Mouse (Mus musculus) kidney, adult 18-20 months (tissue): ENCODE results near the gene Lgi2.
A peak's percentile ranks its signal among the peaks of the same experiment; 100 is the strongest.

ENCODE experiments used
- DNase-seq: peaks from one replicate; pipeline ENCODE4 v3.0.0; 2021

The Lgi2 gene

DNA sequence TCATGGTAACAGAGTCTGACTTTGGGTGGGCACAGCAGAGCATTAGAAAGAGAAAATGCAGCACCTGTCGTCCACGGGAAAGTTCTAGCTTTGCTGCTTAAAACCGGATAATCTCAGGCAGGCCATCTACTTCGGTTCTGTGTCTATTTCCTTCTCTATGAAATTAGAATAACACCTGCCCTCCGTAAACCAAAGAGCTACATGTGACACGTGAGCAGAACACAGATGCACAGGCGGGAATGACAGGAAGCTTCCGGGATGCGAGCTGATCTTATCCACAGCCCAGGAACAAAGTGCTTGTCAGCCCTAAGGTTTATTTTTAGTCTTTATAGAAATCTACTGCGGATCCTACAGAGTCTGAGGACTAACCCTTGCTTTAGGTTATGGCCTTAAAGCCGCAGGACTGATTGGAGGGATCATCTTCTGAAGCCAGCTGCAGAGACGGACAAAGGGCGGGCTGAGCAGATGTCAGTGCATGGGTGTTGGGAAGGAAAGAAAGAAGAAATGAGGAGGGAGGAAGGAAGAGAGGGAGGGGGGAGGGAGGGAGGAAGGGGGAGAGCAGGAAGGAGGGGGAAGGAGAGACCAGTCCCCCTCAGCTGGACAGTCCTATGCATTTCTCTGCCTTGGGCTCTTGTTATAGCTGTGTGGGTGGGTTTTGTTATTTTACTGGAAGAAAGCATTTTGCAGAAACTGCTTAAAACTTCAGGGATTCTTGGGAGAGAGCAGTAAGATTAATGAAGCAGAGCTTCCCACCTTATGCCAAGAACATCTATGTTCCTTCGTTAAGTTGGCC lies 31.3 kb downstream of the Lgi2 start:
- DNase-seq = no peak

DNA sequence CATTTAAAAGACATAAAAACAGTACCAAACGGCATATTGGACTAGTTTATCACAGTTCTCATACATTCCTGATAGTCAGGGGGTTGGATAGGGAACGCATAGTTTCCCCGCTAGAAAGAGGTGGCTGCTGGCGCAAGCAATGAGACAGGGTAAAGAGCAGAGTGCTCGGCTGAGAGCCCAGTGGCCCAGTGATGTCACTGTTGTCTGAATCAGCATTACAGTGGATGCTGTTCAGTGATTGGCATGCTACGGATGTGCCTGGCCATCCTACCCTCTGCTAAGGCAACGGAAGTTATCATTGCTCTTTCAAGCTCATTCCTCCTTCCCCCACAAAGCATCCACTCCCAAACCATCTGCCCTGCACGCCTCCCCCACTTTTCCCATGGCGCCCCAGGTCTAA lies 32.6 kb downstream of the Lgi2 start:
- peak; percentile 38 for DNase-seq

DNA sequence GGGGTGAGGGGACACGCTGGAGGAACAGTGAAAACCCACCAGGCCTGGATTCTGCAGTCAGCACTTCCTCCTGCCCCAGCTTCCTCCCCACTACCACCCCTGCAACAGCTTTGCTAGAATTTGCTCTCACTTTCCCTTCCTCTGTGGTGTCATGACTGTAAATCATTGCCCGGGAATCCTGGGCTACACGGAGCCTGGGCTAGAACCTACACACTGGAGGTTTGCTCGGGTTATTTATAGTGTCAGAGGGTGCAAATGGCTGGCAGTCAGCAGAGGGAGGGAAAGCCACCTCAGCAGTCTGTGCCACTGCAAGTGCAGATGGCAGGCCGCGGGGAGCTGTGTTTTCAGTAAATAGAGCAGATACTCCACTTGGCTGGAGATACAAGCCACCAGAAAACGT lies 37.7 kb downstream of the Lgi2 start:
- DNase-seq = no peak

DNA sequence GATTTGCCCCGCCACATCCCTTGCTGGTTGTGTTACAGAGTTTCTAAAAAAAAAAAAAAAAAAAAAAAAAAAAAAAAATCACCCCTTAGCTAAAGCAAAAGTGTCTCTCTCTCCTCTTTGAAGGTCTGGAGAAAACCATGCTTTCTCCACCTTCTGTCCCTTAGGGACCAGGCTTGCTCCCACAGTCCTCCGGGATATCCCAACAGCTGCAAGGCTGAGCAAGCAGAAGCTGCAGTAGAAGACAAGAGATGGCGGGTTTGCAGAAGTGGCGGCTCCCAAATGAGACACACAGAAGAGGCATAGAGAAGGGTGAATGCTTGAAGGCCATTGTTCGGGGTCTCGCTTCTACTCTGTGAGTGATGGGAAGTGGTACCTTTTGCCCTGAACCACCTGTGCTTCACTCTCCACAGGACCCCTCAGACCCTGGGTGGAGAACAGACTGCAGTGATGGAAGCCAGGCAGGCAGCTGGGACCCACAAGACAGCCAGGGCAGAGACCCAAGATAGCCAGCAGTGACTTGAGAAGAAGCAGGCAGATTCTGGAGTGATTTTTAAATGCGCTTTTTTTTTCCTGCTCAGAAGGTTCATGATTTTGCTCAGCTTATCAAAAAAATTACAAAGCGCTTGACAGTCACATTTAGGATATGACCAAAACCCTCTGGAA lies 39.8 kb downstream of the Lgi2 start:
- DNase-seq = no peak

DNA sequence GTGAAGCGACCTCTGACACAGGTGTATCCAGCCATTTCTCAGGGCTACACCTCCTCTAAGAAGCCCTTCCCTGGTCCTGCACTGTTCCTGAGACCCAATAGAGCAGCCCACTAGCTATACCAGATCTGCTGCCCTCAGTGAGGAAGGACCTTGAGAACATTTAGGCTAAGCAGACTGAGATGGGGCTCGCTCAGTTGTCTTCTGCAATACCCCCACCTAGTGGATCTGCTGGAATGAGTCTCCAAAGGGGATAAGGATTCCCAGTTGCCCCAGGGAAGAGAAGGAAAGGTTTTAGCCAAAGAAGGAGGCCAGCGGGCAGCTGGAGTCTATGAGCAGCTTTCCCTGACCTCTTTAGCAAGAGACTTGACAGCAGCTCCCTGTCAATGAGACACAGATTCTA lies 42.1 kb downstream of the Lgi2 start:
- DNase-seq = no peak

DNA sequence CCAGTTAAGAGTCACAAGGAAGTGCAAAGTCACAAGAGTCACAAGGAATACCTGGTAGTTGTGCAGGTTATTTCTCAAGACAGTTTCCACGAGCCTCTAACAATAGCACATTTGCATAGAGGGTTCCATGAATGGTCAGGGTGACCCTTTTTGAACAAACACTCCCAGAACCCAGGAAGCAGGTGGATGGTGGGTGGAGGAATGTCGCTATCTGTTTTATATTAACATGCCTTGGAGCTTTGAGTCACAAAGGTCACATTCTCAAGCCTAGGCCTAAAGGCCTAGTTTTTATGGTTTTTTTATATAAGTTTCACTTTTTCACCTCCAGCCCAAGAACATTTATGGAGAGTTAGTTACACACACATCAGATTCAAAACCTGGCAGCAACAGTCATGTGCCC lies 46.3 kb downstream of the Lgi2 start:
- peak; percentile 23 for DNase-seq

DNA sequence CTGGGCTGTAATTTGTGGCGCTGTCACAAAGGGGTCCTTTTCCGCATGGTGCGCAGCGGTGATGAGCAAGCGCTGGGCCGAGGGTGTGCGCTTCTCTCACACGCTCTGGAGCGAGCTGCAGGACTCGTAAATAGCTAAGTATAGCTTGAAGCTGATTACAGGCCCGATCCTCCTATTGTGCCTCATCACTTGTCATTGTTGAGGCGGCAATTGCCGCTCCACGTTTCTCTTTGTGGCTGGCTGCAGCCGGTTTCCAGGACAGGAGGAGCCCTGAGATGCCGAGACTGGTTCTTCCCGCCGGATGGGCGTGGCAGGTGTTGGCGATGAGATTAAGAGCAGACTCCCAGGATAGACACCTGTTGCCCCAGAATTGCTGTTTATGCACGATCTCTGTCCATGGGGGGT lies 50.2 kb downstream of the Lgi2 start:
- no peak for DNase-seq

DNA sequence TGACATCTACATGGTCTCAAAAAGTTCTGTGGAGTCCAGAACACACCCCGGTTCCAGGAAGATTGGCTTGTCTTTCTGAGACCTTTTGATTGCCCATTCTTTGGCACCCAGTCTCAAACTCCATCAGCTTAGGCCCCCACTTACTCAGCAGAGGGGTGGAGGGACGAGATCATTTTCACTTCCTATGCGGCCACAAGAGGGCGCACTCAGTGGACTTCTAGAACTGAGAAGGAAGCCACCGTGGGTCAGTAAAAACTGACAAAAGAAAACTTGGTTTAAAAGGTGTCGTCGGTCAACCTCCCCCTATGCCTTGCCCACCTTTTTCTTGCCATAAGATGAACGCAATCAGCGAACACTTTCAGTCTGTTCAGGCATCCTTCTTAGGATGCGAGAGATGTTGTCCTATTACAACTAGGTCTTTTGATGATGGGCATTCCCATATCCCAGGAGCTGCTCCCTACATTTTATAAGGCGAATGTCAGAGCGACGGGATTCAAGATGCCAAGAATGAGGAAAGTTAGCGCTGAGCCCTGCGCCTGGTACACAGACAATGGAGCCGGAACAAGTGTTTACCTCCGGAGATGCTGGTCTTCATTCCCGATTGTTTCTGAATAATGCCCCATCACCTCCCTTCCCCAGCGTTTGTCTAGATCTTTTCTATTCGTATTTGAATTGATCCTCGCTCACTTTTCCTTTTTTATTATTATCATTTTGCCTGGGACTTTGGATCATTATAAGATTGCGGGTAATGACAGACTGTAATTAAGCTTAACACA lies 50.8 kb downstream of the Lgi2 start:
- DNase-seq = peak; percentile 78

DNA sequence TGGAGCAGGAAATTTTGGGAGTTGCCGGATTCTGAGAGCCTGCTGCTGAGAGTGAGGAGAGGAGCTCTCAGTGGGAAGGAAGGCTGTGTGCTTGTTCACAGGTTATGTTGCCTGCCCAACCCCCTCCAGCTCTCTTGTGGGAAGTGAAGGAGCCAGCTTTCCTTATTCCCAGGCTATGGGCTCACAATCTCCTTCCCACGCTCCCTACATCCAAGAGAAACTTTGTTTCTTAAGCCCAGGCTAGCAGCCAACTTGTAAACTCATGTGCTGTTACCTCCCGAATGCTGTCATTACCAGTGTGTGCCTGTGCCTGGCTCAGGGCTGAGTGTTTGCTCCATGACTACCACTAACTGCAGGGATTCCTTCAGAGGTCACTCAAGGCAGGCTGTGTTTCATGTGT lies 55.2 kb downstream of the Lgi2 start:
- DNase-seq = no peak

DNA sequence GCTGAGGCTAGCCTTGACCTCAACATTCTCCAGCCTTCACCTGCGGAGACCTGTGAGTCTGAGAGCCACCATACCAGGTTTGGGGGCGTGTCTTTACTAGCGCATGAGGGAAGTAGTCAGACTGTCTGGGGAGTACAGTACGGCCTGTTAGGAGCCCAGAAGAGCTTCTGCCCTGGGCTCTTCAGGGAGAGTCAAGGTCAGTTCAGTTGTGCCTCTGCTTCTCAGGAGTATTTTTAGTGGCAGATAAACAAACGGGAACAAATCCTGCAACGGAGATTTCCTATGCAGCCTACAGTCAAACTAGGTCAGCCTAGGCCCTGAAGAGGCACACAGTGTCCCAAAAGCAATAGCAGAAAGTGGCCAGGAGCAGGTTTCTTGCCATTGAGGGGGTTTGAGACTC lies 56.8 kb downstream of the Lgi2 start:
- DNase-seq = no peak

DNA sequence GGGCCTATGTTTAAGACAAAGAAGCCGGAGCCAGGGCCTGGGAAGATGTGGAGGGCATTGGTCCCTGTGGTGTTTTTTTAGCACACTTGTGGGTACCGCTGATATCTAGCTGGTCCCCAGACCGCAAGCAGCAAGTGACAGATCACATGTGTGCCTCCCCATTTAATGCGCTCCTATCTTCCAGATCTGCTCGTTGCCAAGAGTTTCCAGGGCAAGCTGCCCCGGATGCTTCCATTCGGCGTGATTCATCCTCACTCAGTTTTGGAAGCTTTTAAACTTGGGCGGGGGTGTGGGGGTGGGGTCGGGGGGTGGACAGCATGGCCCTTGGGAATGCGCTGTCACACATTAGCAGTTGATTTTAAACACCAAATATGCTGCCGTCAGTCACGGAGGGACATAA lies 61.6 kb downstream of the Lgi2 start:
- DNase-seq = no peak

DNA sequence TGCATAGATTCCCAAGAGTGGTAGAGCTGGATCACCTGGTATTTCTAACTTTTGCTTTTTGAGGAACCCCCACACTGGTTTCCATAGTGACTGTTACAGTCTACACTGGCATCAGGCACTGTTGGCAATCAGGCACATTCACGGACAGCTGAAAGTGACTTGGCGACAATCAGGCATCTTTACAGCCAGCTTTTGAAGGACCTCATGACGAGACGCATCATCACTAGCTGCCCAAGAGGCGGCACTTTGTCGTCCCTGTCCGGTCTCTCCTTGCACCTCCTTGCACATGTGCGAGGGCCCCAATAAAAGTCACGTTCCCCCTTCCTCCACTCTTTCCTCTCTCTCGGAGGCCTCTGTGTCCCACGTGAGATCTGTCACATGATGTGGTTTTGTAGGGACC lies 62.1 kb downstream of the Lgi2 start:
- DNase-seq = no peak

DNA sequence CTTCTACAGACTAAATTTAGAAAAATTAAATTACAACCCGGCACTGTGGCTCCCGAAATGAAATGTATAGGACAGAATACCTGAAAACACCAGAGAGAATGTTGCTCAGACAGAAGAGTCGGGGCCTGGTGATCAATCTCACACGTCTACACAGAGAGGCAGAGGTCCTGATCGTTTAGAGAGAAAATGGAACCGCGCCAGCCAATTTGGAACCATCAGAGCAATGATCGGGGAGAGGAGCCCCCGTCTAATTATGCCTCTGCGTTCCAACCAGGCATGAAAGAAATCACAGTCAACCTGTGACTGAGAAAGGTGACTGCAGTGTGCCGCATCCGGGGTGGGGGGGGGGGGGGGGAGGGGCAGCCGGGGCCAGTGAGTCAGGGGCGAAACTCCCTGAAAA lies 70.6 kb downstream of the Lgi2 start:
- no peak for DNase-seq

DNA sequence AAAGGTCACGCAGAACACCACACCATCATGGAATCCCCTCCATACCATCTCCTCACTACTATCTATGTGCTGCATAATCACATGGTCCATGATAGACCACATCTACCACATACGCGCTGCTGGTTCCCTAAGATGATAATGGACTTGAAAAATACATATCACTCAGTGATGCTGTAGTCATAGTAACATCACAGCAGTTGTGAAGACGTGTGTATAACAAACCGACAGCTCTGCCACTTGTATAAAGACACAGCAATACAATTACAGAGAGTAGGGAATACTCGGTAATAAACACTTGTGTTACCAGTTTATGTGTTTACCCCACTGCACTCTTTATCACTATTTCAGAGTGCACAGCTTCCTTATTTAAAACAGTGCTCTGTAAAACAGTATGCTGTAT lies 74.8 kb downstream of the Lgi2 start:
- DNase-seq = no peak

DNA sequence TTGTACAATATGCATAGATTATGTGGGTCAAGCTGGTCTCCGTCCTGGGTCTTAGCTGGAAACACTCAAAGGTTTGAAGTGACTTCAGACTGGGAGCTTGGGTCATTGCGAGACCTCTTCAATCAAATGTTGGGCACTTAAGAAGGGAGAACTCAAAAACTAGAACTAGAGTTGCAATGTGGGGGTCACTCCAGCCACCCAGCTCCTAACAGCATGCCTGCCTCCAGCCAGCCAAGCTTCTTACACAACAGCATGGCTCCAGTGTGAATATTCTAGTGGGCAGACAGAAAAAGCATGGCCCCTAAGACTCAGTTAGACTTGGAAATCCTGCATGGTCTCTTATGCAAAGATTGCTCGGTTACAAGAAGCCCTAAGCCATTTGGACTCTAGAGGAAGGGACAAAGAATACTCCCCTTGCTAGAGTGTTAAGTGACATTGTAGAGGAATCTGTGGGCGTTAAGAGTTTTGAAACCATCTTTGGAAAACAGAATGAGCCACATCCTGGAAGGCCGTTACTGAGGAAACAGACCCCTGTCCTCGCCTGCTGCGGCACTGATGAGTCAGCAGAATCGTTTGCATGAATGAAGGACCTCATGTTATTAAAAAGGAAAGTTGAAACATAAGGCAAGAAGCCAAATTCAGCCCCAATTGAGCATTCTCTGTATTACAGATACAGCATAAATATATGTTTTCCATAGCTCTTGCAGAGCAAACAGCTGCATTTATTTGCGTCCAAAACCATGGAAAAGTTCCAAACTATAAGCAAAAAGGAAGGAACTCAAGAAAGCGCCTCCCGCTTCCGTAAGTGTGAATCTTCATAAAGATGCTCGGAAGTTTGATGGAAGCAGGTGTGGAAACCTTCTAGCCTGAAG lies 78.5 kb downstream of the Lgi2 start:
- DNase-seq = no peak
